Mouse (Mus musculus) brain, embryonic 14.5 days (tissue): ENCODE measurements at regions not wholly inside any gene's neighbourhood (a gene's known extent, or its start where the extent isn't known, plus 50 kb on each side); places are given as distances from the start of the nearest gene placed in this dataset.

Experiments used
- DNase-seq: peaks from one replicate; pipeline ENCODE4 v3.0.0-alpha.2; 2011; ENCODE audit warnings: low read depth
- CTCF ChIP-seq: fragments of 200-500 bp; IDR thresholded peaks from 2 replicates; pipeline ENCODE4 v1.5.1; 2012; ENCODE audit warnings: inconsistent platforms, mild to moderate bottlenecking, moderate library complexity, borderline replicate concordance; ENCODE audit not compliant: insufficient read depth, insufficient read length; ENCODE audit errors: extremely low read depth
- POLR2A ChIP-seq: fragments of 200-500 bp; IDR thresholded peaks from 2 replicates; pipeline ENCODE4 v1.6.1; 2012; ENCODE audit warnings: mild to moderate bottlenecking, inconsistent platforms, borderline replicate concordance; ENCODE audit not compliant: poor library complexity, insufficient read depth, insufficient read length, severe bottlenecking; ENCODE audit errors: extremely low read depth

DNA sequence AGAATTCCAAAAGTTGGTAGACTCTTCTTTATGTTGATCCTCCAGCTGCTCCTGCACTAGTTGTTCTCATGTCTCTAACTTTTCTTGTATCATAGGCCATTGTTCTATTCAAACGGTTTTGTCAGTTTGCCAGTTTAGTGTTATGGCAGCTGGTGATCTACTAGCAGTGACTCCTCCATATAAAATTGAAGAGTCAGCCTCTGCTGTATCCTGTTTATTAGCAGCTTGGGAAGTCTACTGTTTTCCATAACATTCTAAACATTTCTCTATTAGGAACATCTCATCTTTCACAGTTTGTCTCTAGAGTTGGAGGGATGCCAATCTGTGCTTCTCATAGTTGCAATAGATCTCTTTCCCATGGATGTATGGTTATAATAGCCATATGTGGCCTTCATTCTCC lies 58.6 kb downstream of the Drd1 start:
- TF ChIP-seq CTCF, result no peak
- TF ChIP-seq POLR2A, result no peak
- no peak for DNase-seq

DNA sequence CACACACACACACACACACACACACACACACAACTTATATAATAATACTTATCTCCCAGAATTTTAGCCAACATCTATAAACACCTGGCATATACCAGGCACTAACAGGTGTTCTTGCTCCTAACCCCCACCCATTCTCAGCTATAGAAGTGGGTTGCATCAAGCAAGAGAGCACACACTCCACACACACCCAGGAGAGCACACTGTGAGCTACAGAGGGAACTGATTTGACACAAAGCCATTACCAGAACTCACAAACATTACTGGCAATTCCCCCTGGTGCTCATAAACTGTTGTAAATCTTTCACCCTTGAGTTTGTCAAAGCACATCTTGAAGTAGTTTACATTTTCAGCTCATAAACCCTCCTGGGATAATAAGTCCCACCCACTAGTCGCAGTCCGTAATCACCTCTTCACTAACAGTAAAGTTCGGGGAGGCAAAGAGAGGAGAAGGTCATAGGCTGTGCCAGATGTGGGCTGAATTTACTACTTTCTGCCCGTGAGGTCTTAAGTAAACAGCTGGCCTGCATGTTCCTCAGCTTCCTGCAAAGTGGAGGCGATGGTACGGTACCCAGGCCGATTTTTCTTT lies 62.5 kb downstream of the Drd1 start:
- TF ChIP-seq POLR2A (no peak), CTCF (no peak)
- no peak for DNase-seq

GRCm38 (mm10) chr13:53979226-53979625 lies 76.3 kb downstream of the Drd1 start:
- no peak for TF ChIP-seq CTCF
- no peak for TF ChIP-seq POLR2A
- peak; percentile 64 for DNase-seq

DNA sequence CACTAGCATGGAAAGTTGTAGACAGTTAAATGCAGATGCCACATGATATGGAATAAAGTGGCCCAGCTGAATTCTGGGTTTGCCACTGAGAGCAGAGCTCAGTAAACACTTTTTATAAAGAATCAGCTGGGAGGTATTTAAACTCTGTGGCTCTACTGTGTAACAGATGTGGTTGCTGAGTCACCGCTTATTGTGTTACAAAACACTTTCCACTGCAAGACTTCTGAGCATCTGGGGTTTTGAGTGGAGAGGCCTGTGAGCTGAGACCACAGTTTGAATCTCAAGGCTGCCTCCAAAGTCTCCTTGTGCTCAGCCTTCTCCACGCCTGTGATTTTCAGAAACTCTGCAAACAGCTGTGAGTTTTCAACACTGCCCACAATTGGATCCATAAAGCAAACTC lies 86.1 kb downstream of the Drd1 start:
- no peak for DNase-seq
- TF ChIP-seq CTCF (no peak), POLR2A (no peak)

GRCm38 (mm10) chr13:53956167-53956566 lies 99.3 kb downstream of the Drd1 start:
- no peak for DNase-seq
- TF ChIP-seq POLR2A (no peak), CTCF (no peak)

DNA sequence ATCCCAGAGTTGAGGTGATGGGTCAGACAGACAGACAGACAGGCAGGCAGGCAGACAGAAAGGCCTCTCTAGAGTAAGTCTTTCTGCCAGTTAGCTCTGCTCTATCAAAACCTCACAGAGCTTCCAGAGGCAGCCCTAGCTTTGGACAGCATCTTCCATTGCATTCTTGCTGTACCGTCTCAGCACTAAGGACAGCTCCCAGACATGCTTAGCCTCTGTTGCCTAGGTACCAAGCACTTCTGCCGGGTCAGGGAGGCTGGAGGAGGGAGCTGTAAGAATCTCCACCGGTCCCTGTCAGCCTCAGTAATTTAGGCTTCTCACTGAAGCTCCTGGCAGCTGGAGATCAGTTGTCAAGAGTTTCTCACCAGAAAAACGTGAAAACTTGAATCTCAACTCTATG lies 107.4 kb downstream of the Drd1 start:
- DNase-seq, result peak; percentile 44
- TF ChIP-seq POLR2A (no peak), CTCF (no peak)

DNA sequence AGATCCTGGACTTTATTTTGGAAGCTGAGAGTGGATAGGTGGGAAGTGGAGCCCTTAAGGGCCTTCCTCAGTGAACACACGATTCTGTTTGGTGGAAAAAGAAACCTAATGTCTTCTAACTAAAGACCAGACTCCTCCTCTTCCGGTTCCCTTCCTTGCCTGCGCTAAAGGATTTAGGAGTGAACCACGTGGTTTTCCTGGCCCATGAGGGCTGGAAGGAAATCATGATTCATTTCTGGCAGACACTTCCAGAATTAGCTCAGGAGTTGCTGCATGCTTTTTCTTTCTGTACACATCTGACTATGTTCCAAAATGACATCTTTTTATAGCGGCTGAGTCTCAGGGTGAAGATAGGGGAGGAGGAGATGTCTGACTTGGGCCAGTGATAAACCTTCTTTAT lies 109.8 kb downstream of the Drd1 start:
- DNase-seq, result peak; percentile 68

DNA sequence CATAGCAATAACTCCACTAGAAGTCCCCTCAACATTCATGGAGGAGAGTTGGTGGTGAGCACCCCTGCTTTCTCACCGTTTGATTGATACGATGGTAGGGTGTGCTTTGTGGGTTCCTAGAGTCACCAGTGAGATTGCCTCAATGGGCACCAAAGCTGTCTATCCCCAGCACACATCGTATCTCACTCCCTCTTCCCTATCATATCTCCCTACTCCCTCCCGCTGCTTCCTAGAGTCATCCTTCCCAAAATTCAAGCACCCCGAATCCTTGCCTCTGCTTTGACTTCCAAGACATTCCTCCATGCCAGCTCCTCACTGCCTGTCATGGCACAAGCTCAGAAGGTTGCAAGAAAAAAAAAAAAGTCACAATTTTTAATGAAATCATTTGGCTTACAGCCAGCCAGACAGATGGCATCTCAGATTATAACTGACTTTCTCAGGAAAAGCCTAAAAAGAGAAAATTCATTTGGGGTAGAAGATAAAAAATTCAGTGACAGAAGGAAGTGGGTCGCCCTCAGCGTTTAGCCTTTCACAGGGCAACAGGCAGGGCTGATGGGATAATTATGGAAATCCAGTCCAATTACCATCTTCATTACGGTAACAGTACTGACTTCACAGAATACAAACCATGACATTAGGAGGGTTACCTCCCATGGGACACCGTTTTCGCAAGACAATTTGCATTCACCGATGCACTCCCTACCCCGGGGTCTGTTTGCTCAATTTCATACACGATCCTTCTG lies 114.3 kb downstream of the Drd1 start:
- DNase-seq, result peak; percentile 92
- TF ChIP-seq CTCF, result no peak
- TF ChIP-seq POLR2A, result no peak

More for the DNA sequence above, 109.8 kb downstream of the Drd1 start:
- no peak for TF ChIP-seq CTCF
- no peak for TF ChIP-seq POLR2A

GRCm38 (mm10) chr13:53935174-53935699 lies 120.3 kb downstream of the Drd1 start:
- peak; percentile 71 for DNase-seq
- TF ChIP-seq POLR2A (no peak), CTCF (no peak)

DNA sequence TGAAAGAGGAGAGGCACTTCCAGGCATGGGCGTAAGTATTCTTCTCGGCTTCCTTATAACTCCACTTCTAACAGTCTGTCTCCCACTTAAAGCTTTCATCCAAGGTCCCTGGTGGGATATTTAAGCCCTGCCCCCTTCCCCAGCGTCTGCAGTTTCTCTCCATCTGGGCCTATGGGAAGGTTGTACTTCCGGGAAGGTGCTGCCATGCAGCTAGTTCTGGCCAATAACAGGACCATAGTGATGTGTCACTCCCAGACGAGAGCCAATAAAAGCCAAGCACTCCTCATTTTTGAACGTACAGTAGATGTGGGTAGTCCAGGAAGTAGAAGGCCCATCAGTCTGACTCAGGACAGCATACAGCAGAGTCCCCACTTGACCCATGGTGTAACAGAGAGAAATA lies 121.0 kb downstream of the Drd1 start:
- no peak for TF ChIP-seq POLR2A
- no peak for TF ChIP-seq CTCF
- DNase-seq, result no peak

DNA sequence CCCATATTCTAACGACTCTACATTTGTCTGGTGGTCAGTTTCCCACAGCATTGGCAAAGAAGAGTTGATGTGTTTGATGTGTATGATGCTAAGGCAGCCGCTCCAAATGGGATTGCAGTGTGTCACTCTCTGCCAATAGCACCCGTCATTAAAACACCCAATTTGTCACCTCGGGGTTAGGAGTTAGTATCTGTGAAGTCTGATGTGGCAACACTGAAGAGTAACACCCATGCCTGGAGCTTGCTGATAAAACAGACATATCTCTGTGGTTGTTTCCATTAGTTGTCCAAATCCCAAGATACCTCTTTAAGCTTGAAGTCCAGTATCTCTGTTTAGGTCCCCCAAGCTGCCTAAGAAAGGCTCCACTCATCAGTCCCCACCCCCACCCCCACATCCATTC lies 129.4 kb downstream of the Drd1 start:
- TF ChIP-seq CTCF (no peak), POLR2A (no peak)
- no peak for DNase-seq

DNA sequence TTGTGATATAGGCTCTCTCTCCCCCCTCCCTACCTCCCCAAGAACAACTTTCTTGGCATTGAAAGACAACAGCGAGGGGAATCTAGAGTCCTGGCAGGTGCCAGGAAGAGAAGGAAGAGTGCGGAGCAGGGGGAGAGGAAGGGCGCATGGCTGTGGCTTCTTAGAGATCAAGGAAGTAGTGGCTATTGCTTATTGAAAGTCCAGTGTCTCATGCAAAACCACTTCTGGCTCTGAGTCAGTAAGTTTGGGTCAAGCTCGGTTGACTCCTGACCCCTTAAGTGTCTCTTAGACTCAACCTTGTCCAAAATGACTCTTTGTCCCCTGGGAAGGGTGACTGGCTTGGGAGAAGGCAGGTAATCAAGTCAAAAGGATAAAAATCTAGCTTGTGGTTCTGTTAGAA lies 131.1 kb downstream of the Drd1 start:
- TF ChIP-seq POLR2A (no peak), CTCF (no peak)
- no peak for DNase-seq

GRCm38 (mm10) chr13:53923721-53924374 lies 131.7 kb downstream of the Drd1 start:
- no peak for TF ChIP-seq POLR2A
- TF ChIP-seq CTCF, result no peak
- DNase-seq, result peak; percentile 60
